Mouse (Mus musculus) left cerebral cortex, adult 9 months (tissue): ENCODE measurements around the gene Ppm1m.

Experiments
- DNase-seq, 2 experiments: peaks; one replicate each; pipeline ENCODE4 v3.0.0; 2022; ENCODE audit warnings: low spot score in 2 of 2

Gene Ppm1m

GRCm38 (mm10) chr9:106199535-106200272, at the start of gene Ppm1m:
TSS of gene Ppm1m (minus strand) at chr9:106199746.
- DNase-seq, result no peak

GRCm38 (mm10) chr9:106242813-106243488, 43.4 kb upstream of the Ppm1m start:
- DNase-seq, result no peak

GRCm38 (mm10) chr9:106241541-106242164, 42.1 kb upstream of the Ppm1m start:
- no peak for DNase-seq

- no peak for DNase-seq
These were observed 38.3 kb upstream of the Ppm1m start for GRCm38 (mm10) chr9:106237878-106238277.

GRCm38 (mm10) chr9:106237401-106237800, 37.9 kb upstream of the Ppm1m start:
- DNase-seq, result no peak

- no peak for DNase-seq
These were observed 37.3 kb upstream of the Ppm1m start for GRCm38 (mm10) chr9:106236818-106237211.

- no peak for DNase-seq
These were observed 36.7 kb upstream of the Ppm1m start for GRCm38 (mm10) chr9:106236156-106236817.

- no peak for DNase-seq
These were observed 35.8 kb upstream of the Ppm1m start for GRCm38 (mm10) chr9:106235194-106235830.

- DNase-seq, result no peak
These were observed 34.4 kb upstream of the Ppm1m start for GRCm38 (mm10) chr9:106233953-106234352.

- no peak for DNase-seq
These were observed 33.4 kb upstream of the Ppm1m start for GRCm38 (mm10) chr9:106232956-106233355.

GRCm38 (mm10) chr9:106231816-106232215, 32.3 kb upstream of the Ppm1m start:
- DNase-seq, result no peak

GRCm38 (mm10) chr9:106231220-106231619, 31.7 kb upstream of the Ppm1m start:
- no peak for DNase-seq

GRCm38 (mm10) chr9:106230734-106231106, 31.2 kb upstream of the Ppm1m start:
- no peak for DNase-seq

- no peak for DNase-seq
These were observed 30.6 kb upstream of the Ppm1m start for GRCm38 (mm10) chr9:106230051-106230733.

- no peak for DNase-seq
These were observed 28.4 kb upstream of the Ppm1m start for GRCm38 (mm10) chr9:106227790-106228429.

GRCm38 (mm10) chr9:106226151-106226682, 26.7 kb upstream of the Ppm1m start:
- DNase-seq, result peak in 1 of 2 experiments; percentile 57

- no peak for DNase-seq
These were observed 26.1 kb upstream of the Ppm1m start for GRCm38 (mm10) chr9:106225469-106226150.

GRCm38 (mm10) chr9:106222994-106223393, 23.4 kb upstream of the Ppm1m start:
- DNase-seq, result no peak

- no peak for DNase-seq
These were observed 22.8 kb upstream of the Ppm1m start, which contains the start of gene Tlr9 for GRCm38 (mm10) chr9:106222261-106222851. TSS of gene Tlr9 (plus strand) at chr9:106222598.
